Mouse (Mus musculus) heart, embryonic 15.5 days (tissue): ENCODE data around the gene Trappc11. TPM values are rescaled to one million over a fixed set of nuclear protein-coding genes. Genes with fewer than 3 reads are reported as not detected.

ENCODE experiments used
- ATAC-seq: fragments of 200-750 bp; cut with Nextera tagmentation; replicated peaks from 2 replicates; pipeline ENCODE4 v1.8.0; 2017; ENCODE audit warnings: low read depth, moderate TSS enrichment; ENCODE audit not compliant: insufficient number of reproducible peaks, insufficient read depth, low FRiP score
- H3K27ac ChIP-seq: fragments of 300-500 bp; sonication (generic); 2 replicates; pipeline ENCODE4 v1.5.1; 2015; ENCODE audit warnings: mild to moderate bottlenecking, inconsistent platforms
- H3K27me3 ChIP-seq: fragments of 300-500 bp; sonication (generic); 2 replicates; pipeline ENCODE4 v1.6.1; 2015; ENCODE audit warnings: inconsistent platforms
- H3K36me3 ChIP-seq: fragments of 300-500 bp; sonication (generic); 2 replicates; pipeline ENCODE4 v1.6.1; 2015; ENCODE audit warnings: mild to moderate bottlenecking, inconsistent platforms
- H3K4me1 ChIP-seq: fragments of 300-500 bp; sonication (generic); replicated peaks from 2 replicates; pipeline ENCODE4 v1.6.1; 2015; ENCODE audit warnings: inconsistent platforms
- H3K4me2 ChIP-seq: fragments of 300-500 bp; sonication (generic); 2 replicates; pipeline ENCODE4 v1.6.1; 2015; ENCODE audit warnings: inconsistent platforms, mild to moderate bottlenecking, moderate library complexity
- H3K4me3 ChIP-seq: fragments of 300-500 bp; sonication (generic); 2 replicates; pipeline ENCODE4 v1.5.1; 2015; ENCODE audit warnings: mild to moderate bottlenecking, inconsistent platforms
- H3K9ac ChIP-seq: fragments of 300-500 bp; sonication (generic); 2 replicates; pipeline ENCODE4 v1.6.1; 2015; ENCODE audit warnings: mild to moderate bottlenecking, inconsistent platforms
- H3K9me3 ChIP-seq: fragments of 300-500 bp; sonication (generic); replicated peaks from 2 replicates; pipeline ENCODE4 v1.6.1; 2016; ENCODE audit warnings: inconsistent platforms
- WGBS: fragments of 180-500 bp; shearing (Covaris S2); methylation state at CpG from one replicate; pipeline ENCODE4 v1.1.7; 2015; ENCODE audit warnings: mixed read lengths; 5-methylcytosine and 5-hydroxymethylcytosine counted together
- polyA plus RNA-seq: library from polyadenylated mRNA; unstranded; fragments of >200 nt; fragmentation: Nextera tagmentation; extraction: Ambion mirVana; gene quantifications from 2 replicates; pipeline ENCODE4 v1.2.1, GENCODE M21; 2015

Gene Trappc11
- polyA plus RNA-seq = 18.7 and 22.0 TPM in 2 replicates

DNA sequence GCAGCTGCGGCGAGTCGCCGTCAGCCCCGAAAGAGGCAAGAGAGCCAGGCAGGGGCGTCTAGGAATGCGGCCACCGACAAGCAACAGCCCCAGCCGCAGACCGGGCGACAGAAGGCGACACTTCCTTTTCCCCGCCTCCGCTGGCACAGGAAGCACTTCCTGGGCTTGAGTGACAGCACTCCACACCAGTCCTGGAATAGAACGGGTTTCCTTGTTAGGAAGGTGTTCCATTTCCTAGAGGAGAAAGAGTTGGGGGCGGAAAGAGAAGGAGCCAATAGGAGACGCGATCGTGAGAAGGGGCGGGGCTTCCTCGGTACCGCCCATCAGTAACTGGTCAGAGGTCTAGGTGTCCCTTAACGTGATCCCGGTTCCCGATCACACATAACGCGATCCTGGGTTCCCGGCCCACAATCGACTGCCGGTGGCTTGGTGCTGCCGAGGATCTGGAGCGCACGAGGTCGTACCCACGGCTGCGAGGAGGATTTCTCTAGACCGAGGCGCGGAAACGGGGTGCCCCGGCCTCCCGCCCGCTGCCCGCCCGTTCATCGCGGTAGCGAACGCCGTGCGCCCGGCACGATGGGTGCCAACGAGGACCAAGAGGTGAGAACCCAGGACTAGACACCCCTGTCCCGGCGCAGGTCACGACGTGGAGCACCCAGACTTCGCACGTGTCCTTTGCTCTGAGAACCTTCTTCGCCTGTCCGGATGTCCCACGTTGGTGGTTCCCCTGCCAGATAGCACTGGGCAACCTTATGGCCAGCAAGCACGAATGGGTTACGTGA lies at the start of gene Trappc11, which contains the start of gene Rwdd4a:
Gene Trappc11 (minus strand): TSS at position 127 of the 782 bp plus-strand sequence.
Gene Rwdd4a (plus strand): TSS at position 321 of the 782 bp plus-strand sequence.
- Histone ChIP-seq H3K9me3 (no peaks in the 10 kb centered on the region), H3K4me3 (peak within 1 kb of the TSS; percentile 79), H3K36me3 (peaks cover 19% of the 10 kb centered on the region), H3K4me2 (peak within 1 kb of the TSS; percentile 82), H3K9ac (peak within 1 kb of the TSS; percentile 91), H3K4me1 (peaks cover 20% of the 10 kb centered on the region), H3K27ac (peak within 1 kb of the TSS; percentile 86), H3K27me3 (no peaks in the 10 kb centered on the region)
- peak; percentile 100 for ATAC-seq
- WGBS = 1% methylated on average over 58 of the region's 65 CpGs

GRCm38 (mm10) chr8:47581454-47581853 lies 48.2 kb upstream of the Trappc11 start:
- 83% methylated on average over 7 of the region's 7 CpGs for WGBS
- Histone ChIP-seq H3K4me1 (peaks cover 3% of the 10 kb centered on the region; the same call in 1 of the 2 replicates), H3K27me3 (no peaks in the 10 kb centered on the region), H3K36me3 (no peaks in the 10 kb centered on the region), H3K4me2 (no peak overlapping the region), H3K27ac (no peak overlapping the region), H3K4me3 (no peak overlapping the region), H3K9ac (no peak overlapping the region), H3K9me3 (no peaks in the 10 kb centered on the region)
- no peak for ATAC-seq

DNA sequence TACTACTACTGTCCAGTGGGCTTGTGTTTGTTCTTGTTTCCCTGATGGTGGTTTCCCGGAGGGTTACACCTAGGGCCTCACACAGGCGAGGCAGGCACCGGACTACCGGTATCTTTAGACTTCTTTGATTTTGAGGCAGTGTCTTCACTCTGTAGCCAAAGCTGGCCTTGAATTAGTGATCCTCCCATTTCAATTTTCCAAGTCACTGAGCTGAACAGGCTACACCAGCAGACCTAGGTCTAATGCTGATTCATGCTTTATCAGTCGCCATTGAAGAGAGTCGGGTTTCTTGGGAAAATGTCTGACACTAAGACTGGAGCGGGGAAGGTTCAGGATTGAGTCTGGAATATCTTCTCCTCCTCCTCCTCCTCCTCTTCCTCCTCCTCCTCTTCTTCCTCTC lies 40.2 kb upstream of the Trappc11 start:
- H3K9me3 ChIP-seq = no peaks in the 10 kb centered on the region
- no peaks in the 10 kb centered on the region for H3K27me3 ChIP-seq
- H3K36me3 ChIP-seq = no peaks in the 10 kb centered on the region
- ATAC-seq = no peak
- no peaks in the 10 kb centered on the region for H3K4me1 ChIP-seq
- H3K4me2 ChIP-seq = no peak overlapping the region
- no peak overlapping the region for H3K4me3 ChIP-seq
- no peak overlapping the region for H3K27ac ChIP-seq
- no peak overlapping the region for H3K9ac ChIP-seq
- WGBS = 79% methylated on average over 7 of the region's 7 CpGs

- H3K4me3 ChIP-seq = no peak overlapping the region
- 76% methylated on average over 6 of the region's 6 CpGs for WGBS
- H3K27me3 ChIP-seq = no peaks in the 10 kb centered on the region
- no peaks in the 10 kb centered on the region for H3K9me3 ChIP-seq
- H3K4me1 ChIP-seq = no peaks in the 10 kb centered on the region
- no peak overlapping the region for H3K9ac ChIP-seq
- ATAC-seq = no peak
- no peak overlapping the region for H3K27ac ChIP-seq
- no peak overlapping the region for H3K4me2 ChIP-seq
- no peaks in the 10 kb centered on the region for H3K36me3 ChIP-seq
Measured at GRCm38 (mm10) chr8:47570161-47570560, 36.9 kb upstream of the Trappc11 start.

DNA sequence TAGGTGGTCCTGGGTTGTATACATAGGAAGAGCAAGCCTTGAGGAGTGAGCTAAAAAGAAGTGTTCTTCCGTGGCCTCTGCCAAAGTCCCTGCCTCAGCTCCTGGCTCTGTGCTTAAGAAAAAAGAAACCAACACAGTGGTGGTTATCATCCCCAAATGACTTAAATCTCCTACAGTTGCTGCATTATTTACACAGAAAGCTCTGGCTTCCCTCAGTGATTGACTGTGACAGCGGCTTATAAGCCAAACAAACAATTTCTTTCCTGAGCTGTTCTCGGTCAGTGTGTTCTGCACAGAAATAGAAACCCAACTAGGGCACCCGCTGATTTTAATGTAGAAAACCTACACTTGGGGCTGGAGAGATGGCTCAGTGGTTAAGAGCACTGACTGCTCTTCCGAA lies 34.8 kb upstream of the Trappc11 start:
- Histone ChIP-seq H3K36me3 (no peaks in the 10 kb centered on the region), H3K4me3 (no peak overlapping the region), H3K27me3 (no peaks in the 10 kb centered on the region), H3K9ac (no peak overlapping the region), H3K27ac (no peak overlapping the region), H3K4me1 (no peaks in the 10 kb centered on the region), H3K4me2 (no peak overlapping the region), H3K9me3 (no peaks in the 10 kb centered on the region)
- 63% methylated on average over 5 of the region's 5 CpGs for WGBS
- ATAC-seq = no peak

- 94% methylated on average over 6 of the region's 6 CpGs for WGBS
- H3K4me1 ChIP-seq = no peaks in the 10 kb centered on the region
- ATAC-seq = no peak
Measured at GRCm38 (mm10) chr8:47566551-47566950, 33.3 kb upstream of the Trappc11 start.

GRCm38 (mm10) chr8:47560801-47561200 lies 27.5 kb upstream of the Trappc11 start:
- Histone ChIP-seq H3K9me3 (no peaks in the 10 kb centered on the region), H3K4me3 (no peak overlapping the region), H3K4me1 (no peaks in the 10 kb centered on the region), H3K27me3 (no peaks in the 10 kb centered on the region), H3K27ac (no peak overlapping the region), H3K9ac (no peak overlapping the region), H3K36me3 (no peaks in the 10 kb centered on the region), H3K4me2 (no peak overlapping the region)
- ATAC-seq = no peak
- WGBS = 82% methylated on average over 7 of the region's 7 CpGs

More at GRCm38 (mm10) chr8:47566551-47566950, 33.3 kb upstream of the Trappc11 start:
- H3K9me3 ChIP-seq = no peaks in the 10 kb centered on the region
- H3K27ac ChIP-seq = no peak overlapping the region
- H3K36me3 ChIP-seq = no peaks in the 10 kb centered on the region
- no peaks in the 10 kb centered on the region for H3K27me3 ChIP-seq
- H3K4me2 ChIP-seq = no peak overlapping the region
- H3K9ac ChIP-seq = no peak overlapping the region
- H3K4me3 ChIP-seq = no peak overlapping the region

- no peak overlapping the region for H3K4me3 ChIP-seq
- no peak overlapping the region for H3K4me2 ChIP-seq
- no peak overlapping the region for H3K9ac ChIP-seq
- H3K36me3 ChIP-seq = peaks cover under 1% of the 10 kb centered on the region; the same call in 1 of the 2 replicates
- no peak for ATAC-seq
- no peaks in the 10 kb centered on the region for H3K4me1 ChIP-seq
- no peaks in the 10 kb centered on the region for H3K9me3 ChIP-seq
- H3K27ac ChIP-seq = no peak overlapping the region
- H3K27me3 ChIP-seq = no peaks in the 10 kb centered on the region
- 16% methylated on average over 7 of the region's 7 CpGs for WGBS
Measured at GRCm38 (mm10) chr8:47558274-47558673, 25.0 kb upstream of the Trappc11 start.

GRCm38 (mm10) chr8:47556446-47556845 lies 23.2 kb upstream of the Trappc11 start:
- Histone ChIP-seq H3K27me3 (no peaks in the 10 kb centered on the region), H3K4me3 (no peak overlapping the region), H3K9me3 (no peaks in the 10 kb centered on the region), H3K9ac (no peak overlapping the region), H3K27ac (0 out of 2 replicates have a peak overlapping the region, but pooled peaks have one; percentile 1), H3K4me2 (no peak overlapping the region), H3K4me1 (no peaks in the 10 kb centered on the region), H3K36me3 (peaks cover 5% of the 10 kb centered on the region)
- no peak for ATAC-seq
- 81% methylated on average over 7 of the region's 7 CpGs for WGBS

GRCm38 (mm10) chr8:47553613-47554012 lies 20.3 kb upstream of the Trappc11 start:
- Histone ChIP-seq H3K4me1 (no peaks in the 10 kb centered on the region), H3K4me2 (no peak overlapping the region), H3K4me3 (no peak overlapping the region), H3K27me3 (no peaks in the 10 kb centered on the region), H3K9ac (no peak overlapping the region), H3K27ac (no peak overlapping the region), H3K9me3 (no peaks in the 10 kb centered on the region), H3K36me3 (peaks cover 30% of the 10 kb centered on the region)
- 89% methylated on average over 6 of the region's 6 CpGs for WGBS
- ATAC-seq = no peak

GRCm38 (mm10) chr8:47547102-47547501 lies 13.8 kb upstream of the Trappc11 start:
- H3K4me1 ChIP-seq = no peaks in the 10 kb centered on the region
- H3K9ac ChIP-seq = no peak overlapping the region
- H3K4me2 ChIP-seq = no peak overlapping the region
- H3K27ac ChIP-seq = no peak overlapping the region
- H3K4me3 ChIP-seq = no peak overlapping the region
- 95% methylated on average over 10 of the region's 10 CpGs for WGBS
- no peak for ATAC-seq
- H3K27me3 ChIP-seq = no peaks in the 10 kb centered on the region
- H3K36me3 ChIP-seq = peaks cover 80% of the 10 kb centered on the region
- no peaks in the 10 kb centered on the region for H3K9me3 ChIP-seq

GRCm38 (mm10) chr8:47544094-47544493 lies 10.8 kb upstream of the Trappc11 start:
- Histone ChIP-seq H3K27me3 (no peaks in the 10 kb centered on the region), H3K9ac (no peak overlapping the region), H3K4me1 (0 out of 2 replicates have a peak, but pooled peaks cover 4% of the 10 kb centered on the region), H3K9me3 (no peaks in the 10 kb centered on the region), H3K27ac (no peak overlapping the region), H3K4me3 (no peak overlapping the region), H3K36me3 (peaks cover 61% of the 10 kb centered on the region), H3K4me2 (no peak overlapping the region)
- WGBS = 88% methylated on average over 5 of the region's 5 CpGs
- ATAC-seq = no peak
